Mouse (Mus musculus) erythroblast, embryonic 14.5 days (primary cell): ENCODE data around the gene Mctp1.

Experiments
- GATA1 ChIP-seq: IDR thresholded peaks from 2 replicates; pipeline ENCODE4 v1.6.1; 2012; ENCODE audit warnings: low read length, inconsistent platforms, mixed read lengths
- TAL1 ChIP-seq: IDR thresholded peaks from 3 replicates; pipeline ENCODE4 v1.6.1; 2012; ENCODE audit warnings: low read length, inconsistent platforms, mixed read lengths

- TF ChIP-seq GATA1 (no peak), TAL1 (no peak)
These were observed 138.8 kb downstream of the Mctp1 start for GRCm38 (mm10) chr13:76523170-76523569.
